Mouse (Mus musculus): ENCODE measurements around the gene Srebf1.

- TF ChIP-seq POLR2A (IDR thresholded peaks at IDR 0.05; ENCODE audit: low read depth, low read length) (no peak), CTCF (IDR thresholded peaks at IDR 0.05; ENCODE audit: extremely low read depth, insufficient read depth, insufficient read length, insufficient replicate concordance) (no peak)
These were observed 19.4 kb downstream of the Srebf1 start for GRCm38 (mm10) chr11:60202710-60203638.
